Mouse (Mus musculus): ENCODE measurements around the gene Ryr1.
"Not testable (repeated sequence)": the region's sequence is repeated elsewhere in the genome, so short reads cannot be mapped to it uniquely, and the experiment has no call there.

The Ryr1 gene

GRCm38 (mm10) chr7:29075208-29075607, 49.8 kb downstream of the Ryr1 start:
- no peak for DNase-seq

- peak; percentile 63 for DNase-seq
Observed at GRCm38 (mm10) chr7:29072689-29073088, 52.3 kb downstream of the Ryr1 start.

DNA sequence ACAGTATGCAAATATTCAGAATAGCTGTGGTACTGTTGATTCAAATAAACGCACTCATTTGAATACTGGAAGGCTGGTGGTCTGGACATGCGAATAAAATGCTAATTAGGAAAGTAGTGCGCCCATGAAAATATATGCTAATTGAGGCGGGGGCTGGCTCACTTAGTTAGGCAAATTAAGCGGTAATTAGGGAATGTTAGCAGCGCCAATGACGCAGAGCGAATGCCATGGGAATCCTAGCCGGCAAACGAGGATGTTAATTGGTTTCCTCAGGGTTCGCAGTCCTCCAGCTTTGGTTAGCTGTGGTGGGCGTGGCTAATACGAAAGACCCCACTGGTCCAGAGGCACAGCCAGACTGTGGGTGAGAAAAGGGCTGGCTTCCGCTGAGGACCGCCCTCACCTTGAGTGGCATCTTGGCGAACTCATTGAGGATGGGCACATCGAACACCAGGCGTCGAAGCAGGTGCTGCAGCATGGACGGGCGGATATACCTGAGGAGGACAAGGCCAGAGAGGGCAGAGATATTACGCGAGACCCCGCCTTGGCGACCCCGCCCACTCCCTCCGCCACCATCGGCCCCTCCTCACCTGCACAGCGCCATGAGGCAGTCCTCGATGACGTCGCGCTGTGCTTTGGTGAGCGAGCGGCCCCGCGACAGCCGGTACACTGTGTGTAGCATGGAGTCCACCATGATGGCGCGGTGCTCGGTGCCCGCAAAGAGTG, 53.6 kb downstream of the Ryr1 start:
- DNase-seq = peak; percentile 57

- DNase-seq = no peak
Observed at GRCm38 (mm10) chr7:29070364-29071168, 54.4 kb downstream of the Ryr1 start.

GRCm38 (mm10) chr7:29067758-29068157, 57.2 kb downstream of the Ryr1 start:
- DNase-seq = no peak

DNA sequence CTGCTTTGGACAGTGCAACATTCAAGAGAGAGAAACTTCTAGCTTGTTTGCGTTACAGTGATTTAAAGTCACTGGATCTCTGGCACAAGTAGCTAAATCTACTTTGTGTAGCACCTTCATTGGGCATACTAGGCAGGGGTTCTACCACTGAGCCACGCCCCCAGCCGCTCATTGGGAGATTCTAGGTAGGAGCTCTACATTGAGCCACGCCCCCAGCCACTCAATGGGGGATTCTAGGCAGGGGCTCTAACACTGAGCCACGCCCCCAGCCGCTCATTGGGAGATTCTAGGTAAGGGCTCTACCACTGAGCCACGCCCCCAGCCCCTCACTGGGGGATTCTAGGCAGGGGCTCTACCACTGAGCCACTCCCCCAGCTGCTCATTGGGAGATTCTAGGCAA, 61.5 kb downstream of the Ryr1 start:
- not testable (repeated sequence) for DNase-seq

DNA sequence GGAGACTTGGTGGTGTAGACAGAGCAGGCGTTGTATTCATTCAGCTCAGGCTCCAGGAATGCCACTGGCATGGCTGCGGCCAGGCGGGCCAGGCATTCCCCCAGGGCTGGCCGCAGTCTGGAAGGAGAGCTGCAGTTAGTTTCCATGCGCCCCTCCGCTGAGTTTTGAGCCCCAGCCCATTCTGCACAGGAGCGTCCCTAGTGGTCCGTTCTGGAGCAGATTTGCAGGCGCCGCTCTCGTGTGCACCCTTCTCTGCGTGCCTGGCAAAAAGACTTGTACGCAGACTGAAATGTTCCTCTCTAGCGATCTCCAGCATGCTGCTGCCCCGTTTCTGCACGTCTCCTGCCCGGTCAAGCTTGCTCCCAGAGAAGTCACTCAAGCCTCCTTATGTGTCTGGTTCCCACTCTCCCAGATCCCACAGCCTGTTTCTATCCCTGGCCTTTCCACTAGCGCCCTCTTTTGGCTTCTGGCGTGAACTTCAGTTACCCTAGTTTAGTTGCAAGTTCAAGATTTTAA, 63.4 kb downstream of the Ryr1 start:
- peak; percentile 59 for DNase-seq

DNA sequence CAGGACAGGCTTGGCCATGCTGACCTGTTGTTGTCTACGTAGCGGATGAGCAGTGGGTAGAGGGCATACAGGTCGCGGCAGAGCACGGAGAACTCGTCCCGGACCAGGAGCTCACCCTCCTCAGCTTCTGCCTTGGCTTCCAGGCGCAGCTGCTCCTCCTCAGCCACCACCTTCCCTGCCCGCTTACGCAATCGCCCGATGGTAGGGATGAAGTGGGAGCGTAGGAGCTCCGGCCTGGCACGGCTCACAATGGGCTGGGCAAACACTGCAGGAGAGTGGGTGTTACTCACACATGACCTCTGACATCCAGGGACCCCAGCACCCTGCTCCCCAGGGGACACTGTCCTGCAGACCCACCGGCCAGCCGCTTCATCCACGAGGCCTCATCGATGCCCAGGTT, 65.5 kb downstream of the Ryr1 start:
- no peak for DNase-seq

- DNase-seq = no peak
Observed at GRCm38 (mm10) chr7:29052821-29053220, 72.2 kb downstream of the Ryr1 start.

DNA sequence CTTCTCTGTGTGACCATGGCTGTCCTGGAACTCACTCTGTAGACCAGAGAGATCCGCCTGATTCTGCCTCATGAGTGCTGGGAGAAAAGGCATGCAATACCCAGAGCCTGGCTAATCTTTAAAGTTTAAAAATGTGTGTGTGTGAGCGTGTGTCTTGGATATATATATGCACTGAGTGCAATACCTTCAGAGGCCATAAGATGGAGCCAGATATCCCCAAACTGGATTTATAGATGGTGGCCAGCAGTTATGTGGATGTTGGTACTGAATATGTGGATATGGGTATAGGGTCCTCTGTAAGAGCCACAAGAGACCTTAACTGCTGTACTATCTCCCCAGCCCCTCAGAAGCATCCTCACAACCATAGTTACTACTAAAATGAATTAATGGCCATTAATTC, 74.2 kb downstream of the Ryr1 start:
- peak; percentile 60 for DNase-seq

DNA sequence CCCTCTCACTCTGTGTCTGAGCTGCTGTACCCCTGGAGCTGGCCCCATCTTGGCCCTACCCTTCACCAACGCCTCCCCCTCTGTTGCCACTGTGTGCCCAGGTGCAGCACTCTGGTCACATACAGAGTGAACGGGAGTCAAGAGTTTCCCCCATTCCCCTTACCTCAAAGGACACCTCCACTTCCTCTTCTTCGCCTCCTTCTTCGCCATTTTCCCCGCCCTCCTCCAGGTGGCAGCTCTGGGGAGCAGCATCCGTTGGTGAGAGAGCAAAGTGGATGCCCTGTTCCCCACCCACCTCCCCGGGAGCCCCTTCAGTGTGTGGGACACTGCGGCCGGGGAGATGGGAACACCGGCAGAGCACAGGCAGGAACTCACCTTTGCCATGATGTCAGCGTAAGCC, 76.4 kb downstream of the Ryr1 start:
- DNase-seq = no peak

- DNase-seq = no peak
Observed at GRCm38 (mm10) chr7:29048070-29048469, 76.9 kb downstream of the Ryr1 start.

- DNase-seq = no peak
Observed at GRCm38 (mm10) chr7:29046533-29046932, 78.4 kb downstream of the Ryr1 start.

GRCm38 (mm10) chr7:29044302-29044701, 80.7 kb downstream of the Ryr1 start:
- DNase-seq = no peak

DNA sequence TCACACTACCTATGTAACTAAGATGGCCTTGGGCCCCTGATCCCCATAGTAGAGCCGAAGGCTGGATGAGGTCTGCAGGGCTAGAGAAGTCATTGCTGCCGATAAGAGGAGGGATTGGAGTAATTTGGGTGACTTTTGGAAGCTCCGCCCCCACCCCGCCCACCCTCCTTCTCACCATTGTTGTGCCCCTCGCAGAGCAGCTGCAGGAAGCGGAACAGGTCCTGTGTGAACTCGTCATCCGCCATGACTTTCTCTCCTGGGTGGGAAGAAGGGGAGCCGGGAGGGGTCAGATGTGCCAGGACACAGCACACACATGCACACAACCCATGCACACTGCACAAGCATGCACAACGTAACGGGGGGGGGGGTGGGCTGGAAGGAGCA, 81.3 kb downstream of the Ryr1 start:
- DNase-seq = no peak

DNA sequence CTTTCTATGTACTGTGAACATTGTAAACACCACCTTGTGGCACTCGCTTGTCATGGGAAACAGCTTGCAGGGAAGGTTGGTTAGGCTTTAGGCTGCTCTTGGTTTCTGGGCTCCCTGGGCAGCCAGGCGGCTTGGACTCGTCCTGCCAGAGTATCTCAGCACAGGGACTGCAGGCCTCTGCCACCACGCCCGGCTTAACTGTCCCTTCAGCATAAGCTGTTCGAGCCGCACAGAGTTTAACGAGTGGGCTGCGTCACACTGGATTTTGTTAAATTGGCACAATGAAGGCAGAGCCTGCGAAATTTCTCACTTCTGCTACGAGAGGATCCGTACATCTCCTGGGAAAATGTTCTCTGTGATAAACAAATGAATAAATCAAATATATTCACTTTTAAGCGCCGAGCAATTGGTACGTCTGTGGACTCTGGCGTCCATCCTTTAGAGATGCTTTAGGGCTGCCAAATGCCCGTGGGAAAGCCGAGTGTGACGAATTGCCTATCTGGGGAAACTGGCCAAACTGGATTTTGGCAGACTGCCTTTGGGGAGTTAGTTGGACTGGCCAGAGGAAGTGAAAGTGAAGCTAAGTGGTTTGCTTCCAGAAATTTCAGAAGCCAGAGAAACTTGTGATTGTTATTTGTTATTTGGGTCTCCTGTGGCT, 81.8 kb downstream of the Ryr1 start:
- DNase-seq = peak; percentile 59

DNA sequence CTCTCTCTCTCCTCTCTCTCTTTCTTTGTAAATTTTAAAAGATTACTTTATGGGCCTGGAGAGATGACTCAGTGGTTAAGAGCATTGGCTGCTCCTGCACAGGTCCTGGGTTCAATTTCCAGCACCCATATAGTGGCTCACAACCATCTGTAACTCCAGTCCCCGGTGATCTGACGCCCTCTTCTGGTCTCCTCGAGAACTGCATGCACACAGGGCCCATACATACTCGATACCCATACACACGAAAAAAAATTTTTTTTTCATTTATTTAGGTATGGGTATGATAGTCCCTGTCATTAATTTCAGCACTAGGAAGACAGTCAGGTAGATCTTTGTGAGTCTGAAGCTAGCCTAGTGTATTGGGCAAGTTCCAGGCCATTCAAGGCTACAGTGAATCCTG, 83.8 kb downstream of the Ryr1 start:
- no peak for DNase-seq

GRCm38 (mm10) chr7:29039985-29040661, 84.9 kb downstream of the Ryr1 start:
- peak; percentile 69 for DNase-seq

DNA sequence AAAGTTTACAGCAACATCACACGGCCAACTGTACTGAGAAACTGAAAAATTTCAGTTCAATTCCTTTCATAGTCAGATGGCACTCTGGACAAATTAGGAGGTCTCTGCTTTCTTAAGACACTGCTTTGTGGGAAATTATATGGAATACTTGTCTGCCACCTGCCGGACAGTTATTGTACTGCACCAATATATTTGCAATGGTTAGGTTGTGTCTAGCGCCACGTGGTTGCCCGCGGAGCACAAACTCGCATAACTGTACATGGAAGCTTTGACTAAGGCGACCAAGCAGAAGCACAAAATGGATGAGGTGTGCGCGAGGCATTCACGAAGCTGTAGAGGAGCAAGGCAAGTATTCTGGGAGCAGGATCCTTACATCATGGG, 85.4 kb downstream of the Ryr1 start:
- DNase-seq = peak; percentile 95

DNA sequence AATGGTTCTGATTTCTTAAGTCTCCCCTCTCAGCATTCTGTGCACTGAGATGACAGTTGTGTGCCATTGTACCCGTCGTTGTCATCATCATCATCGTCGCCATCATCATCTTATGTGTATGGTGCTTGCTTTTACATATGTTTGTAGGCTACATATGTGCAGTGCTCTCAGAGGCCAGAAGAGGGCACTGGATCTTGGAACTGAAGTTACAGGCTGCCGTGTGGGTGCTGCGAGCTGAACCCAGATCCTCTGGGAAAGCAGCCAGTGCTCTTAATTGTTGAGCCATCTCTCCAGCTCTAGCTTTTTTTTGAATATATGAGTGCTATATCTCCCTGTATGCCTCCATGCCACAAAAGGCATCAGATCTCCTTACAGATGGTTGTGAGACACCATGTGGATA, 87.7 kb downstream of the Ryr1 start:
- DNase-seq = no peak

GRCm38 (mm10) chr7:29032685-29033084, 92.3 kb downstream of the Ryr1 start:
- DNase-seq = no peak

GRCm38 (mm10) chr7:29031641-29032040, 93.3 kb downstream of the Ryr1 start:
- DNase-seq = no peak
